Mouse (Mus musculus): ENCODE measurements around the gene Vps45. TPM values are rescaled to one million over a fixed set of nuclear protein-coding genes. Genes with fewer than 3 reads are reported as not detected.

Gene Vps45
- polyA plus RNA-seq (2011; ENCODE audit: insufficient read depth, insufficient read length, low replicate concordance, missing spikeins) = 11.8 and 20.1 TPM in 2 replicates

DNA sequence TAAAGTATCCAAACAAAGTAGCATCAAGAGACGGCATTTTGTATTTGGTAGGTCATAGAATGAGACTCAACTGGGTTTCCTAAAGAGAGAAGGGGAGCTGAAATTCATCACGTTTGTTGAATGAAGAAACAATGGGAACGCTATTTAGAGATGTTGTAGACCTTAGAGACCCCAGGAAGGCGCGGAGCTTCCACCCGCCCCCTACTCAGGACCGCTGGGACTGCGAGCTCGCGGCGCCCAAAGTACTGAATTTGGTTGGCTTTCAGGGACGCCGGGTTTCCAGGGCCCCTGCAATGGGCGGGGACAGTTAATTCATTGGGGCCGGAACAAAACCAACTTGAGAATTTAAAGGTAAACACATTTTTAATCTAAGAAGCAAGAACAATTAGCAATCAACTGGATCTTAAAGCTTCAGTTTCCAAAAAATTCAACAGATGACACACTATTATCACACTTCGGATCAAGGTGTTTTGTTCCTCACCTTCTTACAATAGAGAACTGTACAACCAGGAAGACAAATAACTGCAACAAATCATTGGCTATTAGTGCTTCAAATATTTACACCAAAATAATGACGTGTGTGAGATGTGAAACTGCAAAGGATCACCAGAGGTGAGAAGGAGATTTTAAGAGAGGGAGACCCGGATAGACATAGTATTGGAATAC lies at the start of gene Vps45:
Vps45 (minus strand) TSS at position 236 of the 666 bp plus-strand sequence.
- TF ChIP-seq CTCF (IDR thresholded peaks at IDR 0.05; ENCODE audit: control insufficient read depth, insufficient read depth, low read length) (no peak), POLR2A (IDR thresholded peaks at IDR 0.05; ENCODE audit: borderline replicate concordance, control insufficient read depth, low read depth, low read length) (peak; percentile 25; the same call in 1 of the 2 replicates)
- WGBS = 1% methylated on average over 18 of the region's 18 CpGs

DNA sequence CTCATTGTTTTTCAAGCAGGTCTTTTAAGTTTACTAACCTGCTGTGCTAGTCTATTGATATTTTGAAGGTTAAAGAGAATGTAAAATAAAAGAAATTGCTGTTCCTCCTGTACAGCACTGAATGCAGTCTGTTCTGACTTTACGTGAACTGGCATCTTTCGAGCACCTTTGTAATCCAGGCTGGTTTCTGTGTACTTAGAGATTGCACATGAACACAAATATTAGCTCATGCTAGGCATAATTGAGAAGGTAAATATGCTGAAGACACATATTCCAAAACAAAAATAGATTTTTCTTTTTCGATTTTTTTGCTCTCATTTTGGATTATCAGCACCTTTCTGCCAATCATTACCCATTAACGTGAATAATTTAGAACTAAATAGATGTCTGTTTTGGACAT lies 47.9 kb upstream of the Vps45 start:
- 90% methylated on average over 4 of the region's 4 CpGs for WGBS

More for the DNA sequence above, at the start of gene Vps45:
- no peaks in the 10 kb centered on the region for H3K4me1 ChIP-seq (ENCODE audit: control insufficient read depth, insufficient read depth, low read length)
- peak within 1 kb of the TSS; percentile 76 for H3K4me3 ChIP-seq (replicated peaks; ENCODE audit: control insufficient read depth, low read depth, low read length)
- H3K27ac ChIP-seq (ENCODE audit: control insufficient read depth, insufficient read depth, low read depth, low read length, poor library complexity) = peak within 1 kb of the TSS; percentile 66

DNA sequence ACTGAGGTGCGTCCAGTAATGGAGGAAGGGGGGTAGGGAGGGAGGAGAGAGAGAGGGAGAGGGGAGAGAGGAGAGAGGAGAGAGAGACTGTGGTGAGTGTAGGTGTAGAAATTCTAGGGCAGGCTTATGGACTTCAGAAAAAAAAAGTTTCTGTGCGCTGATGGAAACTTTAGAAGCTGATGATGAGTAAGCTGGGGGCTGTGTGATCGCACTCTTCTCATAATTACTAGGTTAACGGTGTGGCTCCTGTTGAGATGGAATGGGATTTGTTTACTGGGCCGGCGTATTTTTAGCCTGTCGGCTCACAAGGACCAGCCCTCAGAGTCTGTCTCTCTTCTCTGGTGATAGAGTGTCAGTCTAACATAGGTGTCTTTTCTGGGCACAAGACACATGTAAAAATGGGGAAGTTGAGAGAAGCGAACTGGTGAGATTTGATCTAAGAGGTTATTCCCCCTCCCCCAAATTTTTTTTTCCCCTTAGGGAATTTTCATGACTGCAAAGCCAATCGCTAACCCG lies 47.0 kb upstream of the Vps45 start:
- H3K4me1 ChIP-seq (ENCODE audit: control insufficient read depth, insufficient read depth, low read length) = no peaks in the 10 kb centered on the region; the same call in 1 of the 2 replicates
- TF ChIP-seq CTCF (IDR thresholded peaks at IDR 0.05; ENCODE audit: control insufficient read depth, insufficient read depth, low read length) (no peak), POLR2A (IDR thresholded peaks at IDR 0.05; ENCODE audit: borderline replicate concordance, control insufficient read depth, low read depth, low read length) (no peak)

More for the DNA sequence above, 47.9 kb upstream of the Vps45 start:
- TF ChIP-seq CTCF (IDR thresholded peaks at IDR 0.05; ENCODE audit: control insufficient read depth, insufficient read depth, low read length) = no peak
- no peak for TF ChIP-seq POLR2A (IDR thresholded peaks at IDR 0.05; ENCODE audit: borderline replicate concordance, control insufficient read depth, low read depth, low read length)
- Histone ChIP-seq H3K4me3 (replicated peaks; ENCODE audit: control insufficient read depth, low read depth, low read length) (no peak overlapping the region), H3K4me1 (ENCODE audit: control insufficient read depth, insufficient read depth, low read length) (no peaks in the 10 kb centered on the region; the same call in 1 of the 2 replicates), H3K27ac (ENCODE audit: control insufficient read depth, insufficient read depth, low read depth, low read length, poor library complexity) (no peak overlapping the region)

DNA sequence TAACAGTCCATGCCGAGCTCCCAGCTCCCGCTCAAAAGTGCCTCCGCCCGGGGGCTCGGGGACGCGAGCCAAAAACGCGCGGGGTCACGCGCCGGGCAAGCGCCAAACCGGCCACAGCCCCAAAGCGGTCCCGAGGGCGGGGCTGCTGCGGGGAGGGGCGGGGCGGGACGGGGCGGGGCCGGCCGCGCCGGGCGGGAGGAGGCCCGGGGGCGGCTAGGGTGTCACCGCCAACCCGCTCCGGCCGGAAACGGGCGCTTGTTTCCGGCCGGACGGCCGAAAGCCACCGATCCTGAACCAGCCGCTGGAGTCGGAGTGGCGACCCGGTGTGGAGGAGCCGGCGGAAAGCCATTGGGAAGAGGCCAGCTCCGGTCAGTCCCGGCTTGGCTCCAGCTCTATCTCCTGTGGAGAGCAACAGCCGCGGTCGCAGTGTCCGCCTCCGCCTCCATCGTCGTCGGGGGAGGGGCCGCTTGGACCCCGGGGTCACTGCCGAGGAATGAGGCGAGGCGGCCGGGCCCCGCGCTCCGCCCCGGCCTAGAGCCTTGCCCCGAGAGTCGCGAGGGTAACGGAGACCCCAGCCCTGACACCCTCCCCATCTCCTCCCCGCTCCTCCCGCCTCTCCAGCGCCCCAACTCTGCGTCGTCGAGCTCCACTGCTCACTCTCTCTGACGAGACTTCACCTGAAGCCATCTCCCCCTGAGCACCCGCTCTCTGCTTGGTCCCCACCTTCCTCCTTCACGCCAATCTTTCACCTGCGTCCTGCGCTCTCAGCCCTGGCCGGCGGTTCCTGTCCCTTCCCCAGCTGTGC lies 46.2 kb upstream of the Vps45 start, which contains the start of gene Otud7b:
Otud7b (plus strand) TSS at position 267 of the 805 bp plus-strand sequence.
- Histone ChIP-seq H3K27ac (ENCODE audit: control insufficient read depth, insufficient read depth, low read depth, low read length, poor library complexity) (peak within 1 kb of the TSS; percentile 93), H3K4me3 (replicated peaks; ENCODE audit: control insufficient read depth, low read depth, low read length) (peak within 1 kb of the TSS; percentile 87), H3K4me1 (ENCODE audit: control insufficient read depth, insufficient read depth, low read length) (no peaks in the 10 kb centered on the region; the same call in 1 of the 2 replicates)
- peak; percentile 55; the same call in 1 of the 2 replicates for TF ChIP-seq POLR2A (IDR thresholded peaks at IDR 0.05; ENCODE audit: borderline replicate concordance, control insufficient read depth, low read depth, low read length)
- 0 out of 2 replicates have a peak, but pooled peaks have one; percentile 2 for TF ChIP-seq CTCF (IDR thresholded peaks at IDR 0.05; ENCODE audit: control insufficient read depth, insufficient read depth, low read length)
- under 1% methylated on average over 78 of the region's 84 CpGs for WGBS

More for the DNA sequence above, 47.0 kb upstream of the Vps45 start:
- 2% methylated on average over 10 of the region's 10 CpGs for WGBS
- peak overlapping the region; percentile 93; the same call in 1 of the 2 replicates for H3K27ac ChIP-seq (ENCODE audit: control insufficient read depth, insufficient read depth, low read depth, low read length, poor library complexity)
- peak overlapping the region; percentile 84 for H3K4me3 ChIP-seq (replicated peaks; ENCODE audit: control insufficient read depth, low read depth, low read length)

DNA sequence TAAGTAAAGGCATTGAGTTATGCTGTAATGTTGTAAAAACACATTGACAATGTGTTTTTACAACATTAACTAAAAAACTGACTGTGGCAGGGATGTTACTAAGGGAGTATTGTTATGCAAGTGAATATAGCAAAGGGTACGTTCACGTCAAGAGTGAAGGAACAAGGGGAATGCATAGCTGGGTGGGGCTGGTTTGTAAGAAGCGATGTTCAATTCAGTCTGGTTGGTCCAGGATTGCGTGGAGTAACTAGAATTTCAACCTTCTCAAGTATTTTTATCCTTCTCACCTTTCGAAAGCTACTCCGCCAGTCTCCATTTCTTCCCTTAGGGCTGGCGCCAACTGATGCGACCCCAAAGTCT lies 45.6 kb upstream of the Vps45 start:
- Histone ChIP-seq H3K4me3 (replicated peaks; ENCODE audit: control insufficient read depth, low read depth, low read length) (peak overlapping the region; percentile 87), H3K4me1 (ENCODE audit: control insufficient read depth, insufficient read depth, low read length) (no peaks in the 10 kb centered on the region; the same call in 1 of the 2 replicates), H3K27ac (ENCODE audit: control insufficient read depth, insufficient read depth, low read depth, low read length, poor library complexity) (peak overlapping the region; percentile 68)
- WGBS = 5% methylated on average over 8 of the region's 8 CpGs
- TF ChIP-seq CTCF (IDR thresholded peaks at IDR 0.05; ENCODE audit: control insufficient read depth, insufficient read depth, low read length) (no peak), POLR2A (IDR thresholded peaks at IDR 0.05; ENCODE audit: borderline replicate concordance, control insufficient read depth, low read depth, low read length) (no peak)

DNA sequence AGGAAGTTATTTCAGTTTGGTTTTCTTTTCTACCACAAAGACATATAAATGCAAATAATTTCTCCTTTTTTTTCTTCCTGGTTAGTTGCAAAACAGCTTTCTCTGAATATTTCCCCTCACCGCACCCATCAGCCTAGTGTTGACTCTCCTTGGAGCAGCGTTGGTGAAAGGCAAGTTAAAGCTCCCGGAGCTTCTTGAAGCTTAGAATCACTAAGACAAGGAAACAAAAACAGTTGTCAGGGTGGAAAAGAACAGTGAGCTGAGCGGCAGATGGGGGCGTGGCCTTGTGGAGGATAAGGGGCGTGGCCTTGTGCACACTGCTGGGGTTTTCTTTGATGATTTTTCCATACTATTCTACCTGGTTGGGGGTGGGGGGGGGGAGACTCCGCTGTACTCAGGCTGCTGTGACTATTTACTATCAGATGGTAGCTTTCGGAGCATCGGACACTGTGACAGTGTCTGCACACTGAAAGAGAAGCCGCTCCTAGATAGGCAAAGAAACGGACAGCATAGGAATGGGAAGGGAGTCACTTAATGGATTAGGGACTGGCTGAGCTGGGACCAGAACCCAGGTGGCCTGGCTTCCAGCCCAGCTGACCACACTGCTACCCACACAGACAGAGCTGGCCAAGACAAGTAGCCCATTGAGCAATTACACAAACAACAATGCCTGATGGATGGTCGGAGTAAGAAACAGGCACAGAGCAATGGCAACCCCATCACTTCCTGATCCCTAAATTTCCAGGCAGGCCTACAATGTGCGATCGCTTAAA lies 44.0 kb upstream of the Vps45 start:
- Histone ChIP-seq H3K4me3 (replicated peaks; ENCODE audit: control insufficient read depth, low read depth, low read length) (peak overlapping the region; percentile 55), H3K4me1 (ENCODE audit: control insufficient read depth, insufficient read depth, low read length) (no peaks in the 10 kb centered on the region; the same call in 1 of the 2 replicates), H3K27ac (ENCODE audit: control insufficient read depth, insufficient read depth, low read depth, low read length, poor library complexity) (no peak overlapping the region)
- TF ChIP-seq CTCF (IDR thresholded peaks at IDR 0.05; ENCODE audit: control insufficient read depth, insufficient read depth, low read length) (no peak), POLR2A (IDR thresholded peaks at IDR 0.05; ENCODE audit: borderline replicate concordance, control insufficient read depth, low read depth, low read length) (no peak)
- 36% methylated on average over 14 of the region's 14 CpGs for WGBS

DNA sequence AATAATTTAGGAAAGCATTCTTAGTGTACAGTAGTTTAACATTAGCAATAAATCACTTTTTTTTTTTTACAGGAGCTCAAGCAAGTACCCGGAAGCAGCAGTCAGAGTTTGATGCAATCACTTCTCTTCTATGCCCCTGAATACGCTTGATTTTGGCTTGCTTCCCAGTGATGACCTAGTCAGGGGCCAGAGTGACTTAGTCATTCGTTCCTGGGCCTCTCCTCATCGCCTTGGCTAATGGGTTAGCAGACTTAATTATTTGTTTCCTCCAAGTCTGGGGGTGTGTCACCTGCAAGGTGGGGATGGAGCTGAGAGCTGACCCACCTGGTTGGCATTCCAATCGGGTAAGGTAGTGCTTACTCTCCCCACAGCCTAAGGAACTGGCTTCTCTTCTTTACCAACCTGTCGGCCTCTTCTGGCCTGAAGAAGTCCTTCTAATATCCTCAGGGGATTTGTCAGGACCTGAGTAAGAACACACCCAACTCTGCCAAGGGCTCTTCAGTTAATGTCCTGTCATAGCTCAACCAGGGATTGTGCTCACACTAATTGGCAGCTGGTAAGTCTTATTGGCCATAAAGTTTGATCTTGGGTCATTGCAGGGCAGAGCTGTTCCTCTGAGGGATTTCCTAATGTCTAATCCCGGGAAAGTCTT lies 40.5 kb upstream of the Vps45 start:
- 28% methylated on average over 7 of the region's 7 CpGs for WGBS
- H3K4me3 ChIP-seq (replicated peaks; ENCODE audit: control insufficient read depth, low read depth, low read length) = no peak overlapping the region
- no peak for TF ChIP-seq POLR2A (IDR thresholded peaks at IDR 0.05; ENCODE audit: borderline replicate concordance, control insufficient read depth, low read depth, low read length)
- no peak for TF ChIP-seq CTCF (IDR thresholded peaks at IDR 0.05; ENCODE audit: control insufficient read depth, insufficient read depth, low read length)
- no peaks in the 10 kb centered on the region; the same call in 1 of the 2 replicates for H3K4me1 ChIP-seq (ENCODE audit: control insufficient read depth, insufficient read depth, low read length)
- no peak overlapping the region for H3K27ac ChIP-seq (ENCODE audit: control insufficient read depth, insufficient read depth, low read depth, low read length, poor library complexity)

Measured in bone marrow, adult 2 months (tissue).